Mouse (Mus musculus): ENCODE data around the gene Cfap54.

- TF ChIP-seq POLR2A (IDR thresholded peaks at IDR 0.05; ENCODE audit: control insufficient read depth, extremely low read depth, insufficient read depth, low read length, poor library complexity): no peak
- no peak for TF ChIP-seq CTCF (IDR thresholded peaks at IDR 0.05; ENCODE audit: borderline replicate concordance, control insufficient read depth, extremely low read depth, insufficient read depth, low read length, poor library complexity)
These were observed 16.0 kb upstream of the Cfap54 start for GRCm38 (mm10) chr10:93097439-93097838.
